8 mouse cellular contexts compared by ENCODE assay signal in the genomic region with DNA sequence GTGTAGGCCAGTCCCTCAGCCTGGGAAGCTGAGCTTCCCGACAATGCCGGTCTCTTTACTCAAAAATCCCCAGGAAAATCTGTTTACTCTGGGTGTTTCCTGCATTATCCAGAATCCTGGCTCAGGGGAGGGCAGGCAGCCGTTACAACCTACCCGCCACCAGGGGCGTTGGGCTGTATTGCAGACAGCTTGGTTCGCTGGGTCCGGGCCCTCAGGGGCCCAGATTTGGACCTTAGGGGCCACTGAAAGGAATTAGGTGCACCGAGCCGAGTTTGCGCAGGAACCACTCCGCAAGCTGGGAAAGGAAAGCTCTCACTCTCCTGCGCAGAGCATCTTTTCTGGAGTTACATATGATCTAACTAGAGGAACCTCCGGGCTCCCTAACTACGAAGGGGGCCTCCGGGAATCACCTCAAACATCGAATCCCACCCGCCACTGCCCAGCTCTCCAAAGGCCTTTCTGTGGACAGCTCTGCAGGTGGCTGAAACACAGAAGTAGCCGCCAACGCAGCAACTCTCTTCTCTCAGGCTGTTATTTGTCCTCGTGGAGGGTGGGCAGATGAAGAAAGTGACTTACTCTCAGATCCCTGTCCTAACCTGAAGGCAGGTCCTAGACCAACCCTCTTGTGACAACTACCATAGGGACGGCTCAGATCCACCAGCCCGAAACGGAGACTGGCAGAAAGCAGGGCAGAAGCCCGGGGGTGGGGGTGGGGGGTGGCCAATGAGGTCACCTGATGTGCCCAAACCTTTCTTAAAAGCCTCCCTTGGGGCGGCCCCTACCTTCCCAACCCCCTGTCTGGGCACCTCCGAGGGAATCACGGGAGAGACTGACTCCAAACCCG. TPM values are rescaled to one million over a fixed set of nuclear protein-coding genes. Genes with fewer than 3 reads are reported as not detected.
DNase-seq lines count a peak whose midpoint lies in the region; ATAC-seq and TF ChIP-seq lines count a peak whose summit lies in the region.

No protein-coding gene starts in this region.

- peaks cover 78% of the 10 kb centered on the region for H3K4me1 ChIP-seq in forebrain, embryonic 10.5 days
- peaks cover 47% of the 10 kb centered on the region for H3K4me1 ChIP-seq in forebrain, embryonic 15.5 days
- peaks cover 16% of the 10 kb centered on the region for H3K4me1 ChIP-seq in liver, adult 2 months (ENCODE audit: control insufficient read depth, insufficient read depth, low read length)

- no peak overlapping the region for H3K4me2 ChIP-seq in forebrain, embryonic 15.5 days (replicated peaks)

- no peak for ATAC-seq in forebrain, embryonic 15.5 days (replicated peaks)
- no peak for ATAC-seq in erythroid progenitor cell, adult 5-6 weeks (replicated peaks; ENCODE audit: low FRiP score, poor library complexity, severe bottlenecking)

- no peak for TF ChIP-seq POLR2A in liver, adult 2 months (IDR thresholded peaks at IDR 0.05; ENCODE audit: extremely low read depth, insufficient read depth, low read length)

- peak overlapping the region; percentile 64 for H3K4me3 ChIP-seq in forebrain, embryonic 10.5 days
- H3K4me3 ChIP-seq in forebrain, embryonic 15.5 days, result no peak overlapping the region
- H3K4me3 ChIP-seq in liver, adult 2 months (ENCODE audit: insufficient read depth, low read depth, low read length), result no peak overlapping the region

- WGBS in forebrain, embryonic 10.5 days, result under 1% methylated on average over 28 of the region's 28 CpGs
- WGBS in forebrain, embryonic 15.5 days, result 2% methylated on average over 28 of the region's 28 CpGs
- WGBS in liver, adult 2 months, result 20% methylated on average over 28 of the region's 28 CpGs

- H3K27ac ChIP-seq in forebrain, embryonic 10.5 days, result no peak overlapping the region
- no peak overlapping the region for H3K27ac ChIP-seq in forebrain, embryonic 15.5 days (replicated peaks)
- no peak overlapping the region for H3K27ac ChIP-seq in liver, adult 2 months (replicated peaks; ENCODE audit: insufficient read depth, low read depth, low read length)

- no peak overlapping the region for H3K9ac ChIP-seq in forebrain, embryonic 15.5 days (replicated peaks)
- no peak overlapping the region for H3K9ac ChIP-seq in liver, adult 2 months (ENCODE audit: low read depth, low read length)

- no peaks in the 10 kb centered on the region for H3K9me3 ChIP-seq in forebrain, embryonic 10.5 days
- H3K9me3 ChIP-seq in forebrain, embryonic 15.5 days, result no peaks in the 10 kb centered on the region

- TF ChIP-seq CTCF in liver, adult 2 months (IDR thresholded peaks at IDR 0.05; ENCODE audit: low read depth, low read length), result peak; percentile 56

- intact Hi-C loops in heart, postnatal 14 days (cut with DNase I), result no loop called here

- DNase-seq in forebrain, embryonic 10.5 days (ENCODE audit: extremely low spot score, low spot score), result no peak
- DNase-seq in A20 (ENCODE audit: low read depth, low spot score), result peak; percentile 67
- DNase-seq in cerebellum, adult 9-11 months, result peak; percentile 39
- DNase-seq in heart, postnatal 14 days, result peak; percentile 42 to 56
- no peak for DNase-seq in liver, adult 2 months (ENCODE audit: extremely low read depth, low read depth, low spot score)
- peak; percentile 25 to 74 for DNase-seq in spleen, postnatal 4 days (ENCODE audit: low spot score in 2 of 2)

- peaks cover 94% of the 10 kb centered on the region for H3K27me3 ChIP-seq in forebrain, embryonic 10.5 days (ENCODE audit: poor library complexity, severe bottlenecking)
- peaks cover 31% of the 10 kb centered on the region for H3K27me3 ChIP-seq in forebrain, embryonic 15.5 days
- H3K27me3 ChIP-seq in liver, adult 2 months (ENCODE audit: control insufficient read depth, insufficient read depth, low read length), result no peaks in the 10 kb centered on the region

- peaks cover 5% of the 10 kb centered on the region; the same call in 1 of the 2 replicates for H3K79me2 ChIP-seq in liver, adult 2 months (ENCODE audit: control insufficient read depth, insufficient read depth, low read length)

- H3K36me3 ChIP-seq in forebrain, embryonic 10.5 days (replicated peaks), result no peaks in the 10 kb centered on the region
- H3K36me3 ChIP-seq in forebrain, embryonic 15.5 days, result no peaks in the 10 kb centered on the region
- no peaks in the 10 kb centered on the region for H3K36me3 ChIP-seq in liver, adult 2 months (ENCODE audit: control insufficient read depth, insufficient read depth, low read length)

RNA-seq across cellular contexts. Expression of gene Cbx4, which starts 2.6 kb away (rescaled TPM):
- polyA plus RNA-seq in forebrain, embryonic 10.5 days (2016; fragmentation: Nextera tagmentation; extraction: Ambion mirVana), result 3.3 and 4.6 TPM in 2 replicates
- polyA plus RNA-seq in forebrain, embryonic 15.5 days (2015; fragmentation: Nextera tagmentation; extraction: Ambion mirVana), result 15.5 and 16.5 TPM in 2 replicates
- total RNA-seq in heart, postnatal 14 days (2021), result 10 to 100 TPM; 15.2 to 17.8 TPM
- total RNA-seq in liver, adult 2 months (2014; rRNA removed), result 2.8 and 2.9 TPM in 2 replicates
- 7.9 and 8.2 TPM in 2 replicates for polyA plus RNA-seq in liver, adult 2 months (2012; rRNA removed)
- 5.4 and 13.4 TPM in 2 replicates for total RNA-seq in erythroid progenitor cell, adult 5-6 weeks (2015; ENCODE audit: low replicate concordance)
- total RNA-seq in erythroid progenitor cell, adult 5-6 weeks (2017; ENCODE audit: low replicate concordance), result 2.7 and 4.4 TPM in 2 replicates

RNA-seq across cellular contexts. Expression of gene Cbx8, which starts 47.8 kb away (rescaled TPM):
- polyA plus RNA-seq in forebrain, embryonic 10.5 days (2016; fragmentation: Nextera tagmentation; extraction: Ambion mirVana), result 9.5 and 11.3 TPM in 2 replicates
- 13.8 and 14.1 TPM in 2 replicates for polyA plus RNA-seq in forebrain, embryonic 15.5 days (2015; fragmentation: Nextera tagmentation; extraction: Ambion mirVana)
- total RNA-seq in heart, postnatal 14 days (2021), result 1 to 10 TPM; 6.0 to 6.1 TPM
- 4.3 and 5.1 TPM in 2 replicates for total RNA-seq in liver, adult 2 months (2014; rRNA removed)
- 1.7 and 4.4 TPM in 2 replicates for polyA plus RNA-seq in liver, adult 2 months (2012; rRNA removed)
- total RNA-seq in erythroid progenitor cell, adult 5-6 weeks (2015; ENCODE audit: low replicate concordance), result 1.3 TPM in 1 of 2 replicates, not detected in the other
- 1.0 and 3.3 TPM in 2 replicates for total RNA-seq in erythroid progenitor cell, adult 5-6 weeks (2017; ENCODE audit: low replicate concordance)

Comparison
In these comparisons a context has a peak if more than half of its experiments do, and no peak if none do; other contexts are left out.
1. DNase-seq: peak in A20 (single experiment), cerebellum, adult 9-11 months (single experiment), heart, postnatal 14 days (2 of 2) and spleen, postnatal 4 days (2 of 2); none in forebrain, embryonic 10.5 days (single experiment) and liver, adult 2 months (single experiment).